Mouse (Mus musculus) liver, adult 2 months (tissue): ENCODE results near the gene Mgat4b. TPM values are rescaled to one million over a fixed set of nuclear protein-coding genes. Genes with fewer than 3 reads are reported as not detected.
A peak's percentile ranks its signal among the peaks of the same experiment; 100 is the strongest.

Experiments
- DNase-seq: peaks from one replicate; pipeline ENCODE4 v3.0.0-alpha.2; 2011; ENCODE audit warnings: low read depth, low spot score; ENCODE audit errors: extremely low read depth
- H3K27ac ChIP-seq: fragments of 200-500 bp; replicated peaks from 2 replicates; pipeline ENCODE4 v1.5.1; 2012; ENCODE audit warnings: low read depth, mild to moderate bottlenecking, control low read depth, inconsistent platforms, low read length; ENCODE audit not compliant: insufficient read depth
- H3K27me3 ChIP-seq: fragments of 200-500 bp; 2 replicates; pipeline ENCODE4 v1.6.1; 2012; ENCODE audit warnings: mild to moderate bottlenecking, moderate library complexity, low read length, inconsistent platforms; ENCODE audit not compliant: control insufficient read depth, insufficient read depth
- H3K36me3 ChIP-seq: fragments of 200-500 bp; 2 replicates; pipeline ENCODE4 v1.6.1; 2012; ENCODE audit warnings: low read length, inconsistent platforms; ENCODE audit not compliant: control insufficient read depth, insufficient read depth
- H3K4me1 ChIP-seq: fragments of 200-500 bp; 2 replicates; pipeline ENCODE4 v1.6.1; 2011; ENCODE audit warnings: low read length; ENCODE audit not compliant: control insufficient read depth, insufficient read depth
- H3K4me3 ChIP-seq: fragments of 200-500 bp; 2 replicates; pipeline ENCODE4 v1.5.1; 2011; ENCODE audit warnings: low read depth, mild to moderate bottlenecking, control low read depth, low read length, moderate library complexity; ENCODE audit not compliant: insufficient read depth
- H3K79me2 ChIP-seq: fragments of 200-500 bp; 2 replicates; pipeline ENCODE4 v1.6.1; 2012; ENCODE audit warnings: inconsistent platforms, mild to moderate bottlenecking, low read length, moderate library complexity; ENCODE audit not compliant: control insufficient read depth, insufficient read depth
- H3K9ac ChIP-seq: fragments of 200-500 bp; 2 replicates; pipeline ENCODE4 v1.6.1; 2012; ENCODE audit warnings: low read depth, mild to moderate bottlenecking, control low read depth, inconsistent platforms, low read length
- CTCF ChIP-seq: fragments of 200-500 bp; IDR thresholded peaks from 2 replicates; pipeline ENCODE4 v1.5.1; 2011; ENCODE audit warnings: low read depth, low read length, control low read depth
- POLR2A ChIP-seq: fragments of 200-500 bp; IDR thresholded peaks from 2 replicates; pipeline ENCODE4 v1.6.1; 2011; ENCODE audit warnings: low read length, control low read depth; ENCODE audit not compliant: insufficient read depth; ENCODE audit errors: extremely low read depth
- WGBS: fragments of 180-500 bp; shearing (Covaris S2); methylation state at CpG from one replicate; pipeline ENCODE4 v1.1.7; 2018; 5-methylcytosine and 5-hydroxymethylcytosine counted together
- polyA plus RNA-seq: library from polyadenylated mRNA; depleted of rRNA; stranded (reverse); fragments of >200 nt; gene quantifications from 2 replicates; pipeline ENCODE4 v1.2.3, GENCODE M21; 2012
- total RNA-seq: library from RNA; depleted of rRNA; stranded (reverse); fragments of >200 nt; gene quantifications from 2 replicates; pipeline ENCODE4 v1.2.3, GENCODE M21; 2014

Mgat4b gene
- total and polyA plus RNA-seq, 2 experiments: 9.8 to 26.3 TPM

DNA sequence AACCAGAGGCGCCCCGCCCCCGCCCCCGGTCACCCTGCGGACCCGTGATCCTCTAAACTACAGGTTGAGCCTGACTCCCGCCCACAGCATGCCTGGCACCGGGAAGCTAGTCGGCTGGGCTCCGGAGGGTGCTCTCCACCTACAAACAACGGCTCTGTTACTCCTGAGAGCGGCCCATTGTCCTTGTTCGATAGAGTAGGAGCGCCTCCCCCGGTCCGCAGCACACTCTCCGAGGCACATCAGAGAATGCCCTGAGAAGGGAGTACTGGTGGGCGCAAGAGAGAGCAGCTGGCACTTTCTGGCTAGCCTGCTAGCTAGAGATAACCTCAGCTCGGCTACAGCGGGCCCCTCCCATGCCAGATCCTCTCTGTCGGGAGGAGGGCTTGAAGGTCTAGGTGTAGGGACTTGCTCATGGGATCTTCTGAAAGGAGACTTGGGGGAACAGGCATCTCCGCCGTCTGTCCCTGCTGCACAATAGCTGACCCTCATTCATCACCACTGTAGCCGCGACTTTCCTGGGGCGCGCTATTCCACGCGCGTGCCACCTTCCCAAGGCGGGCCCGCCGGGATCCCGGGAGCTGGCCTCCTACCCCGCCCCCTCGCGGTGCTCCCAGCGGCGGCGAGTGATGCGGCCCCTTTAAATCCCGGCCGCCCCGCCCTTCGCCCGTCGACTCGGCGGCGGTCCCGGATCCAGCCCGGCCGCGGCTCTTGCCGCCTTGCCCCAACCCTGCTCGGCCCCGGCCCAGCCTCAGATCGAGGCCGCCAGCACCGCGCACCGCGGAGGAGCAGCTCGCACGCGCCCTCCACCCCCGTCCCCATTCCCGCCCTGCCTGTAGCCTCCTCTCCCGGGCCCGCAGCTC is 14.2 kb downstream of the Mgat4b start:
- no peaks in the 10 kb centered on the region for H3K27me3 ChIP-seq
- peak overlapping the region; percentile 56 for H3K27ac ChIP-seq
- H3K9ac ChIP-seq: peak overlapping the region; percentile 97
- peaks cover 29% of the 10 kb centered on the region for H3K4me1 ChIP-seq
- peak; percentile 71 for DNase-seq
- WGBS: under 1% methylated on average over 70 of the region's 70 CpGs
- H3K79me2 ChIP-seq: peaks cover 15% of the 10 kb centered on the region; the same call in 1 of the 2 replicates
- H3K4me3 ChIP-seq: peak overlapping the region; percentile 89
- peak; percentile 57 for TF ChIP-seq POLR2A
- peak; percentile 36; the same call in 1 of the 2 replicates for TF ChIP-seq CTCF
- no peaks in the 10 kb centered on the region for H3K36me3 ChIP-seq

DNA sequence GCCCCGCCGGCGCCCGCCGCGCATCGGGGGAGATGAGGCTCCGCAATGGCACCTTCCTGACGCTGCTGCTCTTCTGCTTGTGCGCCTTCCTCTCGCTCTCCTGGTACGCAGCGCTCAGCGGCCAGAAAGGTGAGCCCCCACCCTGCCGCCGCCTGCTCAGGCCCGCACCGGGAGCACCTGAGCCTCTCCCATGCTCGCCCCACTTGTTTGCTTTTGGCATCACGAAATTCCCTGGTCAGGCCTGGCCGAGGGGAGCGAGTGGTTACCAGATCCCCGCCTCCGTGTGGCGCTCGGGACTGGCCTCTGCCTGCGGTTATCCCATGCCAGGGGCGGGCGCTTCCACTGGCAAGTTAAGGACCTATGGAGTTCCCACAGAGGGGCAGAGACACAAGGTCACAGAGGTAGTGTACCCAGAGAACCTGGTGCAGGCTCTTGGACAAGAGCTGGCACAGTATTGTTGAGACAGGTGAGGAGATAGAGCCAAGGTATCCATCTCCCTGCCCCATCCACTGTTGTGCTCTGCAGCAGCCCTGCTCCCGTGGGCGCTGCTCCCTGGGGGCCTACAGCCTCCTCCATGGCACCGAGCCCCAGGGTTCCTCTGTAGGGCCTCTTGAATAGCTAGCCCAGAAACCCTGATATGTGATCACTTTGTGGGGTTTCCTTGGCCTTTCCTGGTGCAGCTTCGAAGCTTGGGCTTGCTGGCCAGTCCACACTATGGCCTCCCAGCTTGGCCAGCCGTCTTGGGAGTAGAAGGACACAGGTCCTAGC is 15.1 kb downstream of the Mgat4b start:
- H3K27ac ChIP-seq: peak overlapping the region; percentile 56
- WGBS: 3% methylated on average over 34 of the region's 34 CpGs
- peak; percentile 45 for DNase-seq
- H3K36me3 ChIP-seq: no peaks in the 10 kb centered on the region
- peak overlapping the region; percentile 97 for H3K9ac ChIP-seq
- TF ChIP-seq POLR2A: no peak
- no peak for TF ChIP-seq CTCF
- peaks cover 15% of the 10 kb centered on the region; the same call in 1 of the 2 replicates for H3K79me2 ChIP-seq
- H3K4me3 ChIP-seq: peak overlapping the region; percentile 89
- peaks cover 29% of the 10 kb centered on the region for H3K4me1 ChIP-seq
- H3K27me3 ChIP-seq: no peaks in the 10 kb centered on the region

DNA sequence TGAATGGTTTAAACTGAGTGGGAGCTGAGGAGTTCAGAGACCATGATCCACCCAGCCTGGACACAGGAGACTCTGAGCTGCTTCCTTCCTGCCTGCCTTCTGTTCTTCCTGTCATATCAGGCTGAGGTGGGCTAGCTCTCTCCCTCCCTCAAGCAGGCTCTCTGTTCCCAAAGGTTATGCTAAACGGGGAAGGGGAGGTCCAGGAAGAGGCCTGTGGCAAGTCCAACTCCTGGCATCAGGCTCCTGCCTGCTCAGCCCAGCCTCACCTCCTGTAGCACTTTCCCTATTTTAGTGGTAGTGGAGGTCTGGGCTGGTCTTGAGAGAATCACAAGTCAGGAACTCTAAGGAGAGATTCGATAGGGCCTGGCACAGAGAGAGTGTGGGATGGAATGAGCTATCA is 15.7 kb downstream of the Mgat4b start:
- peaks cover 15% of the 10 kb centered on the region; the same call in 1 of the 2 replicates for H3K79me2 ChIP-seq
- H3K9ac ChIP-seq: peak overlapping the region; percentile 97
- no peak for DNase-seq
- H3K27ac ChIP-seq: peak overlapping the region; percentile 56
- peak overlapping the region; percentile 89 for H3K4me3 ChIP-seq
- WGBS: 33% methylated on average over 2 of the region's 2 CpGs
- H3K27me3 ChIP-seq: no peaks in the 10 kb centered on the region
- H3K4me1 ChIP-seq: peaks cover 29% of the 10 kb centered on the region
- no peaks in the 10 kb centered on the region for H3K36me3 ChIP-seq
- TF ChIP-seq CTCF: no peak
- no peak for TF ChIP-seq POLR2A

DNA sequence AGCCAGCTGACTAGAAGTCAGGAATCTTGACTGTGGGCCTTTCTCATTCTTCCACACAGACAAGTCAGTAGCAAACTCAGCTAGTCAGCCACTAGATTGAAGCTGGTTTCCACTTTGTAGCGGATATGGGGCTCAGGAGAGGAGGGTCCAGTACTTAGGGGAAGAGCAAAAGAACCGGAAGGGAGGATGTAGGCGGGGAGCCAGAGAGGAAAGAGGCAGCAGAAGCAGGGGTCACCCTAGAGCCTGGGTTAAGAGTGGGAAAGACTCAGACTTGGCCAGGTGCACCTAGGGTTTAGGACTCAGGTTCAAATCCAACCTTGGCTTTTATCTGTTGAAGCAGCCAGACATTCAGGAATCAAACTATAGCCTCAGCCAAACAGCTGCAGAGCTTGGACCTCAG is 16.5 kb downstream of the Mgat4b start:
- Histone ChIP-seq H3K27ac (0 out of 2 replicates have a peak overlapping the region, but pooled peaks have one; percentile 17), H3K27me3 (no peaks in the 10 kb centered on the region), H3K79me2 (peaks cover 15% of the 10 kb centered on the region; the same call in 1 of the 2 replicates), H3K4me3 (no peak overlapping the region), H3K4me1 (peaks cover 29% of the 10 kb centered on the region), H3K36me3 (no peaks in the 10 kb centered on the region), H3K9ac (no peak overlapping the region)
- WGBS: 64% methylated on average over 3 of the region's 3 CpGs
- no peak for DNase-seq
- TF ChIP-seq POLR2A: no peak
- no peak for TF ChIP-seq CTCF

DNA sequence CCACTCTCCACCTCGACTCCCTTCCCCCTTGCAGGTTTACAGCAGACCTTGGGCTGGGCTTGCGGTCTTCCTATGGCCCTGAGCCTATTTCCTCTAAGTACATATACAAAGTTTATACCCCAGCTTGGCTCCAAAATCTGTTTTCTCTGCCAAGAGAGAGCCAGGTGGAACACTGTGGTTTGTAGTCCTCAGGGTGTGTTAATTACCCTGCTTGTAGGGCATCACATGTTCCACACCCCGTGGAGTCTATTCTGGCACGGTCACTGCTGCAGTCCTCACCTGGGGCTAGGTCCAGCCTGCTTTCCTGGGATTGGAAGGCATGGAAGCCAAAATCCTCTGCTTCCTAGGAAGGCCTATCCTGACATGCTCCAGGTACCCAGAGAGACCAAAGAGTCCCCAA is 17.0 kb downstream of the Mgat4b start:
- TF ChIP-seq CTCF: no peak
- TF ChIP-seq POLR2A: no peak
- no peaks in the 10 kb centered on the region for H3K36me3 ChIP-seq
- no peak for DNase-seq
- H3K27ac ChIP-seq: no peak overlapping the region
- no peak overlapping the region for H3K4me3 ChIP-seq
- no peaks in the 10 kb centered on the region for H3K27me3 ChIP-seq
- WGBS: 56% methylated on average over 4 of the region's 4 CpGs
- H3K79me2 ChIP-seq: peaks cover 15% of the 10 kb centered on the region; the same call in 1 of the 2 replicates
- peaks cover 29% of the 10 kb centered on the region for H3K4me1 ChIP-seq
- no peak overlapping the region for H3K9ac ChIP-seq
